Mouse (Mus musculus) erythroblast, adult 5-6 weeks (primary cell): ENCODE measurements around the gene Myl9. TPM values are rescaled to one million over a fixed set of nuclear protein-coding genes. Genes with fewer than 3 reads are reported as not detected.

Source experiments
- ATAC-seq: replicated peaks from 2 replicates; pipeline ENCODE4 v1.8.0; 2016; ENCODE audit warnings: moderate number of reproducible peaks, mild to moderate bottlenecking, moderate TSS enrichment, inconsistent platforms; ENCODE audit not compliant: poor library complexity, low FRiP score, severe bottlenecking
- total RNA-seq, 2 experiments: library from RNA; stranded (forward) in 1 of 2; stranded (reverse) in 1 of 2; fragments of 150-400 nt in 1 of 2; fragments of 200-764, 138-1000 nt in 1 of 2; gene quantifications; 2 replicates each; pipeline versions ENCODE4 v1.2.3 to v1.2.4; 2015 to 2017; ENCODE audit warnings: low replicate concordance in 2 of 2

The Myl9 gene
- total RNA-seq (2015; ENCODE audit: low replicate concordance) (1.3 and 4.4 TPM in 2 replicates), total RNA-seq (2017; ENCODE audit: low replicate concordance) (0.60 and 2.5 TPM in 2 replicates)

DNA sequence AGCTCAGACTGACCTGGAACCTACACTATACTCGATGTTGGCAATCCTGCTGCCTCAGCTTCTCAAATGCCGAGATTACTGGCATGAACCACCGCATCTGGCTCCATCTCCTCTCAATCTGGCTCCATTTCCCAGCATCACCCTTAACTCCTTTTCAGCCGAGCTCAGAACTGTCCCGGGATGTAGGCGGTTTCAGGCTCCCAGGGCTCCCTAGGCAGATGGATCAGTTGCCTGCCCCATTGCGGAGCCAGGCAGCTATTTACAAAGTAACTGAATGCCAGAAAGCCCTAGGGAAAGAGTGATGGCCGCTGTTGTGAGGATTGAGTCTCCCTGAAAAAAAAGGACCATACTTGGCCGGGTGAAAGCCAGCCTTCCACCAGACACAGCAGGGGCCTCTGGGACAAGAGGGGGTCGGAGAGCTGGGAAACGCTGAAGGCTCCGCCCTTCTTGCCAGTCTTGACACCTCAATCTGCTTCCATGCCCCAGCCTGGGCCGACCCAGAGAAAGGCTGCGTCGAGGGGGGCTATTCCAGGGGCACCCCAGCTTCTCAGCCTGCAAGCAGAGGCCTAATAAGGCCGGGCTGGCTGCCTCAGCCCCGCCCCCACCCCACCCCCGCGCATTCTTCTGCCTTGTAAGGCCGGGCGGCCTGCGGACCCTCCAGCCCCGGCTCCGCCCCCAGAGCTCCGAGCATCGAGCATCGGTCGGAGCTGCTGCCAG is at the start of gene Myl9:
Gene Myl9, plus strand, starts transcription at position 683 of the 717 bp plus-strand sequence.
- ATAC-seq: no peak

DNA sequence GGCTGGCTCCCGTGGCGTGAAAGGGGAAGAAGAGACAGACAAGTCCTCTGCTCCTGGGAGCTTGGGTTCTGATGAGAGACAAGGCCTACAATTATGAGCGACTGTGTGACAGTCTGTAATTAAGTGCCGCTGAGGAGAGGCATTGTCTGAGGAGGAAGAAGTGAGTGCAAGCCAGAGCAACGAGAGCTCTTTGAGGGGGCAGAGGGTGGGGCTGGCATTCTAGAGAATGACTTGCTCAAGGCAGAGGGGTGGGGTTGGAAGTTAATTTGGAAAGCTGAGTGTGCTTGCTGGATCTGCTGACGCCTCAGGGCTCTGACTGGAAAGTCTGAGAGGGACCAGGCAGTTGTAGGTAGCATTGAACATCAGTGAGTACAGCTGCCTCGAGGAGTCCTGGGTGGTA is 48.9 kb upstream of the Myl9 start:
- no peak for ATAC-seq

DNA sequence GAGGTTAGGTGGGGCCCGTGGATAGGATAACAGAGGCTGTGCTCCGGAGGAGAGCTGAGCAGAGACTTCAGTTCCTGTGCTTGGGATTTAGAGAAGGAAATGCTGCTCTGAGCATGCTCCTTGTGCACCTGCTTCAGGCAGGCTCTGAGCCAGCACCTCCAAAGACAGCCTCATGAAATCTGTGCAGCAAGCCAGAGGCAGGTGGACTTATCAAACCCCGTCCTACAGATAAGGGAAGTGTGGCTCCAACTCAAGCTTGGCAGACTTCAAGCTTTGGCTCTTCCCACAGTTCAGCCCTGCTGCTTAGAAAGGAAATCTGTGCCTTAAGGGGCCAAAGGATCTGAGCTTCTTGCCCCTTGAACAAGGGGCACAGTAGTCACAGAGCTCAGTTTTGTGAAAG is 48.3 kb upstream of the Myl9 start:
- ATAC-seq: no peak

DNA sequence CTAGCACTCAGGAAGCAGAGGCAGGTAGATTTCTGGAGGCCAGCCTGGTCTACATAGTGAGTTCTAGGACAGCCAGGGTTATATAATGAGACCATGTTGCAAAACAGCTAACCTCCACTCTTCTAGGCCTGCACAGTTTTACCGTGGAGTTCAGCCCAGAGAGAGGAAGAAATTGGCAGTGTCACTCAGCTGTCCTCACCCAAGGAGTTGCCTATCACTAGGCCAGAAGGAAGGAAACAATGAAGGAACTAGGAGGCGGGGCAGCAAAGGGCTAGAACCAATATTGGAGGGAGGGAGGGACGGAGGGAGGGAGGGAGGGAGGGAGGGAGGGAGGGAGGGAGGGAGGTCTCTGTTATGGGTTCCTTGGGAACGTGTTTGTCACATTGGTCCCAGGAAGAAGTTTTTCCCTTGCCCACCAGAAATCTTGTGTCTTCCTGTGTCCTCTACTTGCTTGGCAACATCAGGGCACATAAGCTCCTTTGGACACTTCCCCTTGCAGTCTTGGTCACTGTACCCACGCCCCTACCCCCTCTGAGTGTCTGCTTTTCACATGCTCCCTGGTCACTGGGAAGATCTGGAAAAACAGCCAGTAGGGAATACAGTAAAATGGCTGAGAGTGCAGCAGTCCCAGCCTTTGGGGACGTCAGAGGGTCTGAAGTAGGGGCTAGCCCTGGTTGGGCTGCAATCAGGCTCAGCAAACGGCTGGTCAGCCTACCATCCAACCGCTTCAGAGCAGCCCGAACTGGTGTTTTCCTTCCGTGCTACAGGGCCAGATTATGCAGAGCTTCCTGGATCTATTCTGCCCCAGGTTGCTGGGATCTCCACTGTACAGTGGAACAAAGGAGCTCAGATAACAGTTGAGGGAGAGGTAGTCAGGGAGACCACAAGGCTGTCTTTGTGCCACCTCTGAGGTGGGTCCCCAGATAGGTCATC is 45.4 kb upstream of the Myl9 start:
- ATAC-seq: no peak

DNA sequence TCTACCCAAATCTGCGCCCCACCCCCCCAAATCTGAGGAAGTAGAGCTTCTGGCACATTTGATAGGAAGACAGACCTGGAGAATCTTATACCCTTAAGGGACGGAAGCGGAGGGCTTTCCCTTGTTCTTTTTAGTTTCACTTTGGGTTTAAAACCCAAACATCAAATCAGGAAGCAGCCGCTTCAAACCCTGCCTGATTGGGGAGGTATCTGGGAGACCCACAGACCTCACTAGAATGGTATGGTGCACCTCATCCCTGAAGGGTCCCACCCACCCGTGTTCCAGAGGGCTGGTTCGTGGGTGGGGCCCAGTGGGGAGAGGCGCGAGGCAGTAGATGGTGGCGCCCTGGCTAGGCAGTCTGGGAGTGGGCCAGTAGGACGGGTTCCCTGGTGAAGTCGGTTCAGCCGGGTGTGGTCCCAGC is 44.7 kb upstream of the Myl9 start:
- ATAC-seq: peak; percentile 49; the same call in 1 of the 2 replicates

DNA sequence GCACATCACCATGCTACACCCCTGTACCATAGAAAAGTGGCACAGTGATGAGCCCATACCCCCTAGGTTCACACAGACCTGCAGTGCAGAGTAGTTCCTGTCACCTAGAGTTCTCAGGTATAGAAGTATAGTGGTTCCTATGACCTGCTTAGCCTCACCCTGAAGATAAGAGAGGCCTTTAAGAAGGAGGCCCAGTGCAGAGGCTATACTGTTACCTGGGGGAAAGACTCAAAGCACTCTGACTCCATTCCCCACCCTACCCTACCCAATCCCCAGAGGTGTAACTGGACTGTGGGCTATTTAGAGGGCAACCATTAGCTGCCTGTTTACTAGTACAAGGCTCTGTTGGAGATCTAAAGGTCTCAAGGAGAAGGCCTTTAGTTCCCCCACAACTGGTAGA is 43.6 kb upstream of the Myl9 start:
- no peak for ATAC-seq

DNA sequence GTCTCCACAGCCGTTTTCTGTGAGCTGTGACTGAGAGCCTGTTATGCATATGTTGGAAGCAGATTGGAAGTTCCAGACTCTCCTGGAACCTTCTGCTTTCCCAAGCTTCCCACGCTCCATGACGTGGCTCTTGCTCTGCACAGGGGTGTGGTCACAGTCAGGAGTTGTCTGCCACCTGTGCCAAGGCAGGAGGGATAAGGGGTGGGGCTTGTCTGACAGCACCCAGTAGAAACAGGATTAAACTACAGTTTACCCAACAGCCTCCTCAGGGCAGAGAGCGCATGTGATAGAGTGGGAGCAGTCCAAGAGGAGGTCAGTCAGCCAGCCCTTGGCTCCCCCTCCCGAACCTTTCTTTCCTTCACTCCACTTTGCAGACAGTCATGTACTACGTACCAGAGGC is 43.1 kb upstream of the Myl9 start:
- no peak for ATAC-seq

DNA sequence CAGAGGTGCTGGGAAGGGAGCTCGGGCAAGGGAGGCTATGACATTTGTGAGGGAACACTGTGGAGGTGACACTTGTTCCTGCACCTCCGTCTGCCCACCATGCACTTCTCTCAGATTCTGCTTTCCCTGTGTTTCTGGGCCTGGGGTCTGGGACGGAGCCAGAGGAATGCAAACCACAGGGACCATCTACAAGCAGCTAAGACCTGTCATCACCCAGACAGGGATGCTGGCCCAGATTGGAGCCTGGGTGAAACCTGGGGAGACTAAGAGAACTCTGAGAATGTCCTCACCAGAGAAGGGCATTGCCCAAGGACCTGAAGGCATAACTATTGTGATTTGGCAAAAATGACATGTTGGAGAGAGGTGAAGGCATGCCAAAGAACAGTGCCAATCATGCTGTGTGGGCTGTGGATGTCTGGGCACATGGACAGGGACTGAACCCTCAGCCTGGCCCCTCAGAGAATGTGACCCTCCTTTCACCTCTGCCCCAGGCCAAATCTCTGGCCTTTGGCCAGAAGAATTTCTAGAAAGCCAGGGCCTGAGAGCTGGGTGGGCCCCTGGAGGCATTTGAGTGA is 39.4 kb upstream of the Myl9 start:
- no peak for ATAC-seq

DNA sequence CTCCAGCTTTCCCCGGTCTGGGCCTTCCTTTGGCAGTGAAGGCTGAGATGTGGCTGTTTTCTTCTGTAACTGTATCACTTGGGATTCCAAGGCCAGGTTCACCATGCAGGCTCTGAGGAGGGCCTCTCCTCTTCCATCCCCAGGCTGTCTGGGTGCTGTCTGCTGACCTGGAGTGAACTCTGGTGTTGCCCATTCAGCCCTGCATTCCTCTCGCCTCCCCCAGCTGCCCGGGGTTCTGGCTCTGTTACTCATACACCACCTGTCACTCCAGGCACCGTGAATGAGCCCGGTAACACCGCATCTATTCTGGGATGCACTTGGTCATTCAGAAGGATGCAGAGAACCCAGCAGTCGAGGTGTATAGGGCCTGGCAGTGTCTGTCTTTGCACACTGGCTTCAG is 38.4 kb upstream of the Myl9 start:
- no peak for ATAC-seq

DNA sequence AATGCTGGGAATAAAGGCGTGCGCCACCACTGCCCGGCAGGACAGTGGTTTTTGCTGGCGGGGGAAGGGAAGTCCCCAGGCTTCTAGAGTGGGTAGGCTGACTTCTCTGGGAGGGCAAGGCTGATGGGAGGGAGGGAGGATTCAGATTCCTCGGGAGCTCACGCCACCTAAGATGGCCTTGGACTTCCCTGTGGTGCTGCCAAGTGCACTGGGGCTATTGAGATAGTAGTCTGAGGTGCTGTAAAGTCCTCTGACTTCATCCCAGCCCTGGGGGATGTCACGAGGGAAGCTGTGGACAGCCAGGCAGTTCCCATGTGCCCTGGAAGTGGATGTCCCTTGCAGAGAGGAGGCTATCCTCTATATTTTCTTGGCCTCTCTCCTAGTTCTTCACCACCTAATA is 37.2 kb upstream of the Myl9 start:
- no peak for ATAC-seq

DNA sequence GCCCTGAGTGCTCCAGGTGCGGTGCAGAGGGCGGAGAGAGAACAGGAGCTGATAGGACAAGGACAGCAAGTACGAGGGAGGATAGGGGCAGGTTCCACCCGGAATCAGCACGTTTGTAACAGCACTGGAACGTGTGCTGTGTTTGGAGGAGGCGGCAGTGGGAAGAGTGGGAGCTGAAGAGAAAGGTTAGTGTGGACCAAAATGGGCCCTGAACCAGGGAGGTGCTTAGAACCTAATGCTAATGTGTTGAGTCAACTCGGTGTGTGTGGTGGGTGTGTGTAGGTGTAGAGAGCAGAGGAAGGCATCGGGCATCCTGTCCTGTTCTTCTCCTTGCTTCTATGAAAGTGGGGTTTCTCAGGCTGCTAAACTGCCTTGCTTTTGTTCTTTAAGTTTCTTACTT is 34.0 kb upstream of the Myl9 start:
- ATAC-seq: no peak

DNA sequence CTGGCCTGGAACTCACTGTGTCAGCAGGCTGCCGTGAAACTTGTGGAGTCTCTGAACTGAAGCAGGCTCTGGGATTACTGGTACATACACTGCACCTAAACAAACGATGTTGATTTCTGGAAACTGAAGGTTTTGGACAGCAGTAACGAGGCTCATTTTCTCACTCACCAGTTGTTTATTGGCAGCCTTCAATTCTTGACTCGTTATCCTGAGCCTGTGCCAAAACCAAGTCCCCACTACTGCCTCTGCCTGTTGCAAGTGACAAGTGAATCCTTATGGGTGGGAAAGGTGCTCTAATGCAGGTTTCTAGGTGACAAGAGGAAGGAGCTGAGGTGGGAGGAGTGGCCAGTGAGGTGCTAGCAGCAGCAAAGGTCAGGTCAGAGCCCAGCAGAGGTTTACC is 33.2 kb upstream of the Myl9 start:
- no peak for ATAC-seq

DNA sequence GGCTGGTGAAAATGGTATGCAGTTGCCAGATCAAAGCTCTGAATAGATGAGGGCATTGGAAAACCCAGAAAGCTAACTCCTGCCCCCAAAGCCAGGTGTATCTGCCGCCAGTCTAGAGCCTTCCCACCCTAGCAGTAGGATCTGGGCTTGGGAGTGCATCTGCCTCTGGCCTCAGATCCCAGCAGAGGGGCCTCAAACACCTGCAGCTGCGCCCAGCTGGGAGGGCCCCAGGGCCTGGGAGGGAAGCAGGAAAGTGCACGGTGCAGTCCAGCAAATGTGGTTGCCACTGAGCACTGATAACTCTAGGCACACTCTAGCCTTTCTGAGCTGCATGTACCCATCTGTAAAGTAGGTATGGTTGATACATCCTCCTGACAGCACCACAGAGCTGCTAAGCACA is 32.0 kb upstream of the Myl9 start:
- no peak for ATAC-seq

DNA sequence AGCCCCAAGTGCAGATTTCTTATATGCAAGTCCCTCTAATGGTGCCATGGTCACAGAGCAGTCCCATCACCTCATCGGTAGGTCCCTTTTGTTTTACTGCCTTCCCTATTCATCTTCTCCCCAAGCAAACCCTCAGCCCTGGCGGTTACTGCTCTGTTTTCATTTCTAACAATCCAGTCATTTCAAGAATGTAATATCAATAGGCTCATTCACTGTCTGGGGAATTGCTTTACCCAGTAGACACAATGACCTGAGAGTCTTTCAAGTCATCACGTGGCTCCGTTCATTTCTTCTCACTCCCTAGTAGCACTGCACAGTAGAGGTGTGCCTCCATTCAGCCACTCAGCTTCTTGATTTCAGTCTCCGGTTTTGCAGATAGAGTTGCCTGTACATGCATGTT is 30.8 kb upstream of the Myl9 start:
- ATAC-seq: no peak

DNA sequence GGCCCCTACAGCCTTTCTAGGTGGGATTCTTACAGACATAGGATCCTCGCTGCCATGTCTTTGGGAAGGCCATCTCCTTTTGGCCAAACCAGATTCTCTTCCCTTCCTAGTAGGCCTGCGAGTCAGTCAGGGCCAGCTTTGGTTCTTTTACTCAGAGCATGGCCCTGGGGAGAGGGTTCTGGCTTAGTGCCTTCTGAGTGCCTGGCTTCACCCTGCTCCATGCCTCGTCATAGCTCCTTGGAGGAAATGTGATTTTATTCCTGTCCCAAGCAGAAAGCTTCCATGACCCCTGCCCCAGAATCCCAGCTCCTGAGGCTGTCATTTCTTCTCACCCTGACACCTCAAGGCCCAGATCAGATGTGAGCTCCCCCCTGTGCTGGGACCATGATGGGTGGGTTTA is 27.9 kb upstream of the Myl9 start:
- no peak for ATAC-seq

DNA sequence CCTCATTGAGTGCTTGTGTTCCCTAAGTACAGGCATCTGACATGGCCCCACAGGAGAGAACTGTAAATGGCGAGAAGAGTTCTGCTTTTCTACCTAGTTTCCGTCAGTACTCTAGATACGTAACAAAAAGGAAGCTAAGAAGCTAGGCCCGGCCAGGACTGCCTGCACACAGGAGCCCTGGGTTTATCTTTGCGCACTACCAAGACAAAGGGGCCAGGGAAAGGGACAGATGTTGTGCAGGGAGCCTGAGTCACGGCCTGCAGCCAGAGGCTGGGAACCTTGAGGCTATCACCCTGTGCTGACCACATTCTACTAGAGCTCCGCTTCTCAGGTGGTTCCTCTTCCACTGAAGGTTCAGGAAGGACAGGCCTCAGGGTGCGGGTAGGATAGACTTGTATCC is 25.5 kb upstream of the Myl9 start:
- no peak for ATAC-seq

DNA sequence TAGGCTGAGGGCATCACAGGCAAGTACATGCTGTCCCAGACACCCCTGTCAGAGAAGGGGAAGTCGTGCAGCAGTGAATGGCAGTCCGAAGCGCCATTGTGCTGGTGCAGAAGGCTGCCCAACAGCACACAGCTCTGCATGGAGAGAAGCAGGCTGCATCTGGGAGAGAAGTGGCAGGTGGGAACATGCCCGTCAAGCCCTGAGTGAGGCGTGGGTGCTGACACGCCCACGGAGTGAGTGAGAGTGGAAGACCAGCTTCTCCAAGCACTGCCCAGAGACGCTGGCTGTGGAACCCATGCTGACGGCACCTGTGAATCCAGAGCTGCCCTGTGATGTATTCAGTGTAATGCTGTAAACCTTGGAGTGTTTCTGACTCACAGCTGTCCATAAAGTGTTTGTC is 18.3 kb upstream of the Myl9 start:
- ATAC-seq: no peak

DNA sequence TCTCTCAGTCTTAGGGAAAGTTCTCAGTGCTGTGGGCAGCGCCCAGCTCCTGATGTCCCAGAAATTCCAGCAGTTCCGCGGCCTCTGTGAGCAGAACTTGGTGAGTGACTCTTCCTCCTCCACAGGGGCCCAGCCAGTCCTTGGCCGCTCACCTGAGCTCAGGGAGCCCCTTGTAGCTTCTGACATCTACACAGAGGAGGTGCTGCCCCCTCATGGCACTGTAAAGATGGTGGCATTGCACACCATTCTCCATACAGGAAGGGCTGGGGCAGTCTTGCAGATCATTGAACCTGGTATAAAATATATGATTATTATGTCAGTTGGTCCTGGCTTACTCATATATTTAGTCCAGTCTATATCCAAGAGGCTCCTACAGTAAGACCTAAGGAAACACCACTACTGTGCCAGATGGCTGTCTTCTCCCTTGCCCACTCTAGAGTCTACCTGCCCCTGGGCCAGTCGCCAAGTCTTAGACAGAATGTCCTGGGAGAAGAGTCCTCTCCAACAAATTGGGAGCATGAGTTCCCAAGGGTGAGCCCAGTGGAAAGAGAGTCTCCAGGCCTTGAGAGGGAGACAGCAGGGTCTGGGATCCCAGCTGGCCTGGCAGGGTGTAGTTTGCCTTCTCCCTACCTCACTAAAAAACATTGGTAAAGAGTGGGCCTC is 14.2 kb upstream of the Myl9 start:
- ATAC-seq: no peak

DNA sequence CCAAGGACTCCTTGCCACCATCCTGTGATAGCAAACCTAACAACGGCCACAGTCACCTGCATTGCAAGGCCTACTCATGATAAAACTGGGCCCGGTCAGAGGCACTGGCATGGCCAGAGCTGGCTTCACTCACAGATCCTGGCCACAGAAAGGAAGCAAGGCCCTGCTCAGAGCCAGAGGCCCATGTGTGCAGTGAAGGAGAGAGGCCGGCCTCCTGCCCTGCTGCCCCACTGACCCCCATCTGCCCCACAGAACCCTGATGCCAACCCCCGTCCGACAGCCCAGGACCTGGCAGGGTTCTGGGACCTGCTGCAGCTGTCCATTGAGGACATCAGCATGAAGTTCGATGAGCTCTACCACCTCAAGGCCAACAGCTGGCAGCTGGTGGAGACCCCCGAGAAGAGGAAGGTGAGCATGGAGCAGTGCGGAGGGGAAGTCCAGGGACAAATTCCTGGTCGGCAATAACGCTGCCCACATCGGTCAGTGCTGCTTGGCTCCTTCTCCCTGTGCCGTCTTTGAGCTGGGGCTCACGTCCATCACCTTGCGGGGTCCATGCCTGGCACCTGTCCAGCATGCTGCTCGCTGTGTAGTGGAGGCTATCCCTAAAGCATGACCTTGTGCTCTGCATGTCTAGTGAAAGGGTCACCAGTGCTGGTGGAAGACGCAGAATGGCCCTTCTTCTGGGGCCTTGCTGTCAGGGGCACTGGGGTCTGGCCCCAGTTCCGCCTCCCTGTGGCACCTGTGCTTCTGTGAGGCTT is 13.5 kb upstream of the Myl9 start:
- ATAC-seq: no peak

DNA sequence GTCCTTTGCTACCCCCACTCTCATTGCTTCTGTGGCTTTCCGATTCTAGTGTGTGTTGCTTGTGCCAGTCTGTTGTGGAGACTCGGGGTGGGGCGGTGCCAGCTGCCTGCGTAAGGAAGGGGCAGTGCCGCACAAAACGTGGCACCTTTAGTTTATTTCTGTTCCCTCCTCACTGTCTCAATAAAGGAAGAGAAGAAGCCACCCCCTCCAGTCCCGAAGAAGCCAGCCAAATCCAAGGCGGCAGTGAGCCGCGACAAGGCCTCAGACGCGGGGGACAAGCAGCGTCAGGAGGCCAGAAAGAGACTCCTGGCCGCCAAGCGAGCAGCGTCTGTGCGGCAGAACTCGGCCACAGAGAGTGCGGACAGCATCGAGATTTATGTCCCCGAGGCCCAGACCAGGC is 12.7 kb upstream of the Myl9 start:
- ATAC-seq: no peak
